Mouse (Mus musculus) heart, embryonic 15.5 days (tissue): ENCODE measurements at regions not wholly inside any gene's neighbourhood (a gene's known extent, or its start where the extent isn't known, plus 50 kb on each side); places are given as distances from the start of the nearest gene placed in this dataset.

ENCODE experiments used
- ATAC-seq: fragments of 200-750 bp; cut with Nextera tagmentation; replicated peaks from 2 replicates; pipeline ENCODE4 v1.8.0; 2017; ENCODE audit warnings: low read depth, moderate TSS enrichment; ENCODE audit not compliant: insufficient number of reproducible peaks, insufficient read depth, low FRiP score
- H3K27ac ChIP-seq: fragments of 300-500 bp; sonication (generic); 2 replicates; pipeline ENCODE4 v1.5.1; 2015; ENCODE audit warnings: mild to moderate bottlenecking, inconsistent platforms
- H3K27me3 ChIP-seq: fragments of 300-500 bp; sonication (generic); 2 replicates; pipeline ENCODE4 v1.6.1; 2015; ENCODE audit warnings: inconsistent platforms
- H3K36me3 ChIP-seq: fragments of 300-500 bp; sonication (generic); 2 replicates; pipeline ENCODE4 v1.6.1; 2015; ENCODE audit warnings: mild to moderate bottlenecking, inconsistent platforms
- H3K4me1 ChIP-seq: fragments of 300-500 bp; sonication (generic); replicated peaks from 2 replicates; pipeline ENCODE4 v1.6.1; 2015; ENCODE audit warnings: inconsistent platforms
- H3K4me2 ChIP-seq: fragments of 300-500 bp; sonication (generic); 2 replicates; pipeline ENCODE4 v1.6.1; 2015; ENCODE audit warnings: inconsistent platforms, mild to moderate bottlenecking, moderate library complexity
- H3K4me3 ChIP-seq: fragments of 300-500 bp; sonication (generic); 2 replicates; pipeline ENCODE4 v1.5.1; 2015; ENCODE audit warnings: mild to moderate bottlenecking, inconsistent platforms
- H3K9ac ChIP-seq: fragments of 300-500 bp; sonication (generic); 2 replicates; pipeline ENCODE4 v1.6.1; 2015; ENCODE audit warnings: mild to moderate bottlenecking, inconsistent platforms
- H3K9me3 ChIP-seq: fragments of 300-500 bp; sonication (generic); replicated peaks from 2 replicates; pipeline ENCODE4 v1.6.1; 2016; ENCODE audit warnings: inconsistent platforms
- WGBS: fragments of 180-500 bp; shearing (Covaris S2); methylation state at CpG from one replicate; pipeline ENCODE4 v1.1.7; 2015; ENCODE audit warnings: mixed read lengths; 5-methylcytosine and 5-hydroxymethylcytosine counted together

DNA sequence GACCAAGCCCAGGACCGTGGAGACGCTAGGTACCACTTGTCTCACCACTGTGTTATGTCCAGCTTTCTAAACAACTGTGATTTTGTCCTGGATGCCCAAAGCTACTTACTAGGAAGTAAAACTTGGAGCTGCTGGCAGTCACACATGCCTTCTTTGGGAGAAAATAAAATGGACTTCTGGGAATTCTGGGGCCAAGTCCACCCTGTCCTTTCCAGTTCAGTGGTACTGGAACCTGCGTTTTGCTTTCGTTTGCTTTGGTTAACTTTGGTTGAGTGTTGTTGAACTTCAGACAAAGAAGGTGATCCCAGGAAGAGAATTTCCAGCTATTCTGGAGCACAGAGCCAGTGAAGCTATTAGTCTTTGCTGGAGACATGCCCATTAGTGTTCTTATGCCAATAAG, 139.8 kb downstream of the Gm9817 start:
- ATAC-seq: no peak
- no peaks in the 10 kb centered on the region for H3K36me3 ChIP-seq

GRCm38 (mm10) chr13:45219671-45220070, 141.2 kb downstream of the Gm9817 start:
- Histone ChIP-seq H3K4me3 (no peak overlapping the region), H3K36me3 (no peaks in the 10 kb centered on the region), H3K4me2 (no peak overlapping the region), H3K27me3 (no peaks in the 10 kb centered on the region), H3K9me3 (no peaks in the 10 kb centered on the region), H3K4me1 (no peaks in the 10 kb centered on the region), H3K27ac (no peak overlapping the region), H3K9ac (no peak overlapping the region)
- ATAC-seq: no peak
- WGBS: 60% methylated on average over 3 of the region's 3 CpGs

More for the DNA sequence above, 139.8 kb downstream of the Gm9817 start:
- no peak overlapping the region for H3K4me2 ChIP-seq
- H3K9ac ChIP-seq: no peak overlapping the region
- H3K4me1 ChIP-seq: no peaks in the 10 kb centered on the region
- 95% methylated on average over 4 of the region's 4 CpGs for WGBS
- no peak overlapping the region for H3K4me3 ChIP-seq
- no peaks in the 10 kb centered on the region for H3K9me3 ChIP-seq
- no peak overlapping the region for H3K27ac ChIP-seq
- H3K27me3 ChIP-seq: no peaks in the 10 kb centered on the region

- no peak overlapping the region for H3K27ac ChIP-seq
- H3K4me1 ChIP-seq: no peaks in the 10 kb centered on the region
- no peak overlapping the region for H3K4me2 ChIP-seq
- H3K9ac ChIP-seq: no peak overlapping the region
- H3K9me3 ChIP-seq: no peaks in the 10 kb centered on the region
- 61% methylated on average over 2 of the region's 2 CpGs for WGBS
- no peak for ATAC-seq
- H3K36me3 ChIP-seq: no peaks in the 10 kb centered on the region
- no peak overlapping the region for H3K4me3 ChIP-seq
- no peaks in the 10 kb centered on the region for H3K27me3 ChIP-seq
These were observed 152.3 kb downstream of the Gm9817 start for GRCm38 (mm10) chr13:45230804-45231203.

DNA sequence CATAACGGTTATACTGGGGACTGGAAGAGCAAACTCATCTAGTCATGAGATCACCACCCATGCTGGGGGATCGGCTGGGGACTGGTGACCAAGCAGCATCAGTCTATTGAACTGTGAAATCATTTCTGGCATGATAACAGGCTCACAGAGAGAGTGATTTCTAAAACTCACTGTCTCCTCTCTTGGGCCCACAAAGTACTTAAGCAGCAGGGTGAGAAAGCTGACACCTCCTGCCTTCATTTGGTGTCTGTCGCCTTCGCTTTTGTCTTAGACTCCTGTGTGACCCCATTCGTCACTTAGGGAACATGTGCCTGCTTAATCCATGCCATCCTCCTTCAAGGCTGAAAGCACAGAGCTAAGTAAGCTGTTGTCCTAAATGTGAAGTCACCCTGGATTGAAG, 154.3 kb upstream of the Mylip start:
- H3K36me3 ChIP-seq: no peaks in the 10 kb centered on the region

GRCm38 (mm10) chr13:45238258-45238657, 151.3 kb upstream of the Mylip start:
- Histone ChIP-seq H3K9me3 (no peaks in the 10 kb centered on the region), H3K36me3 (no peaks in the 10 kb centered on the region), H3K9ac (no peak overlapping the region), H3K4me3 (no peak overlapping the region), H3K4me2 (no peak overlapping the region), H3K27ac (no peak overlapping the region), H3K27me3 (no peaks in the 10 kb centered on the region), H3K4me1 (no peaks in the 10 kb centered on the region)
- WGBS: 81% methylated on average over 7 of the region's 7 CpGs
- ATAC-seq: no peak

More for the DNA sequence above, 154.3 kb upstream of the Mylip start:
- H3K9me3 ChIP-seq: no peaks in the 10 kb centered on the region
- no peak overlapping the region for H3K27ac ChIP-seq
- no peaks in the 10 kb centered on the region for H3K27me3 ChIP-seq
- H3K4me3 ChIP-seq: no peak overlapping the region
- 66% methylated on average over 5 of the region's 5 CpGs for WGBS
- no peak overlapping the region for H3K4me2 ChIP-seq
- no peaks in the 10 kb centered on the region for H3K4me1 ChIP-seq
- no peak for ATAC-seq
- no peak overlapping the region for H3K9ac ChIP-seq

GRCm38 (mm10) chr13:45239153-45239552, 150.4 kb upstream of the Mylip start:
- Histone ChIP-seq H3K27me3 (no peaks in the 10 kb centered on the region), H3K9me3 (no peaks in the 10 kb centered on the region), H3K4me2 (no peak overlapping the region), H3K9ac (no peak overlapping the region), H3K27ac (no peak overlapping the region), H3K4me1 (no peaks in the 10 kb centered on the region), H3K4me3 (no peak overlapping the region), H3K36me3 (no peaks in the 10 kb centered on the region)
- 75% methylated on average over 9 of the region's 9 CpGs for WGBS
- no peak for ATAC-seq

- ATAC-seq: no peak
- no peak overlapping the region for H3K9ac ChIP-seq
- no peaks in the 10 kb centered on the region for H3K4me1 ChIP-seq
- no peak overlapping the region for H3K4me3 ChIP-seq
- no peaks in the 10 kb centered on the region for H3K36me3 ChIP-seq
- H3K9me3 ChIP-seq: no peaks in the 10 kb centered on the region
- no peak overlapping the region for H3K4me2 ChIP-seq
- H3K27ac ChIP-seq: no peak overlapping the region
- no peaks in the 10 kb centered on the region for H3K27me3 ChIP-seq
- WGBS: 76% methylated on average over 13 of the region's 13 CpGs
These were observed 149.4 kb upstream of the Mylip start for GRCm38 (mm10) chr13:45240009-45240653.

DNA sequence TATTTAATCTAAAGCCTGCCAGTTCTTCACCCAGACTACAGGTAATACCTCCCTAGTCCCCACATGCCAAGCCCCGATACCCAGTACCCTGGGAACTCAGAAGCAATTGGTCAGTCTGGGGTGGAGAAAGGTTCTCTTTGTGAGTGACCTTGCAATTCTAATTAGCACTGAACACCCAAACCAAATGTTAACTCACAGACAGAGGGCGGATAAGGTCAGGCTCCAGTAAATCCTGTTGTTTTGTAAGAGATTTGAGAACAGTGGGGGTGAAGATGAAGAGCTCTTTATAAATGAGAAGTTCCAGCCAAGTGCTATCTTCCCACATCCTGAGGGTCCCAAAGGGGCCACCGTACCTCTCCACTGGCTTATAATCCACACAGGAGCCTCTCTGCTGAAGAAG, 147.3 kb upstream of the Mylip start:
- Histone ChIP-seq H3K36me3 (no peaks in the 10 kb centered on the region), H3K4me2 (no peak overlapping the region), H3K27me3 (no peaks in the 10 kb centered on the region), H3K9me3 (no peaks in the 10 kb centered on the region), H3K27ac (no peak overlapping the region), H3K4me3 (no peak overlapping the region), H3K4me1 (no peaks in the 10 kb centered on the region), H3K9ac (no peak overlapping the region)
- 66% methylated on average over 3 of the region's 3 CpGs for WGBS
- ATAC-seq: no peak

GRCm38 (mm10) chr13:45242750-45243149, 146.8 kb upstream of the Mylip start:
- no peak overlapping the region for H3K27ac ChIP-seq
- H3K36me3 ChIP-seq: no peaks in the 10 kb centered on the region
- WGBS: 80% methylated on average over 12 of the region's 12 CpGs

GRCm38 (mm10) chr13:45245651-45246050, 143.9 kb upstream of the Mylip start:
- H3K36me3 ChIP-seq: no peaks in the 10 kb centered on the region
- no peaks in the 10 kb centered on the region for H3K4me1 ChIP-seq
- ATAC-seq: no peak
- no peak overlapping the region for H3K9ac ChIP-seq
- H3K27me3 ChIP-seq: no peaks in the 10 kb centered on the region
- WGBS: 56% methylated on average over 5 of the region's 5 CpGs
- no peak overlapping the region for H3K4me3 ChIP-seq
- no peak overlapping the region for H3K4me2 ChIP-seq
- H3K27ac ChIP-seq: no peak overlapping the region
- no peaks in the 10 kb centered on the region for H3K9me3 ChIP-seq

More at GRCm38 (mm10) chr13:45242750-45243149, 146.8 kb upstream of the Mylip start:
- Histone ChIP-seq H3K9me3 (no peaks in the 10 kb centered on the region), H3K4me3 (no peak overlapping the region), H3K4me1 (no peaks in the 10 kb centered on the region), H3K4me2 (no peak overlapping the region), H3K27me3 (no peaks in the 10 kb centered on the region), H3K9ac (no peak overlapping the region)
- no peak for ATAC-seq

DNA sequence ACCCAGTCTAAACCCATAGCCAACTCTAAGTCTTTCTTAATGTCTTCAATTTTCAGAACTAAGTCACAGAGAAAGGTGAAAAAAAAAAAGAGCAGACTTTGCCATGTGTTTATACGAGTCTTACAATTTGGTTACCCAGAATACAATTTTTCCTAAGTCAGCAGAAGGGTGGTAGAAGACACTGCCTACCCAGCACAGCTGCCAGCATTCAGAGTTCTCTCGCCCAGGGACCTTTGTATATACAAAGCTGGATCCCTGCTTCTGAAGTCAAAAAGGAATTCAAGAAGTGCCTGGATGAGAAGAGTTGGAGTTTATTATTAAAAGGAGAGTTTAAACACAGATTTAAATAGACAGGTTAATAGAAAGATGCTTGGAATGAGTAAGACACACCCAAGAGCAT, 143.2 kb upstream of the Mylip start:
- H3K4me1 ChIP-seq: no peaks in the 10 kb centered on the region
- no peaks in the 10 kb centered on the region for H3K36me3 ChIP-seq
- no peak for ATAC-seq
- no peaks in the 10 kb centered on the region for H3K27me3 ChIP-seq
- H3K4me2 ChIP-seq: no peak overlapping the region
- no peak overlapping the region for H3K4me3 ChIP-seq
- no peak overlapping the region for H3K27ac ChIP-seq
- H3K9ac ChIP-seq: no peak overlapping the region
- H3K9me3 ChIP-seq: no peaks in the 10 kb centered on the region
- WGBS: 74% methylated on average over 2 of the region's 2 CpGs

GRCm38 (mm10) chr13:45250028-45250427, 139.5 kb upstream of the Mylip start:
- Histone ChIP-seq H3K4me1 (no peaks in the 10 kb centered on the region), H3K36me3 (no peaks in the 10 kb centered on the region), H3K9ac (no peak overlapping the region), H3K27me3 (no peaks in the 10 kb centered on the region), H3K4me3 (no peak overlapping the region), H3K27ac (no peak overlapping the region), H3K9me3 (no peaks in the 10 kb centered on the region), H3K4me2 (no peak overlapping the region)
- no peak for ATAC-seq
- WGBS: 86% methylated on average over 1 of the region's 1 CpGs
